Mouse (Mus musculus): ENCODE data around the gene Klf11. TPM values are rescaled to one million over a fixed set of nuclear protein-coding genes. Genes with fewer than 3 reads are reported as not detected.

The Klf11 gene
- 9.3 and 9.7 TPM in 2 replicates for polyA plus RNA-seq (2015; fragmentation: Nextera tagmentation; extraction: Ambion mirVana)

DNA sequence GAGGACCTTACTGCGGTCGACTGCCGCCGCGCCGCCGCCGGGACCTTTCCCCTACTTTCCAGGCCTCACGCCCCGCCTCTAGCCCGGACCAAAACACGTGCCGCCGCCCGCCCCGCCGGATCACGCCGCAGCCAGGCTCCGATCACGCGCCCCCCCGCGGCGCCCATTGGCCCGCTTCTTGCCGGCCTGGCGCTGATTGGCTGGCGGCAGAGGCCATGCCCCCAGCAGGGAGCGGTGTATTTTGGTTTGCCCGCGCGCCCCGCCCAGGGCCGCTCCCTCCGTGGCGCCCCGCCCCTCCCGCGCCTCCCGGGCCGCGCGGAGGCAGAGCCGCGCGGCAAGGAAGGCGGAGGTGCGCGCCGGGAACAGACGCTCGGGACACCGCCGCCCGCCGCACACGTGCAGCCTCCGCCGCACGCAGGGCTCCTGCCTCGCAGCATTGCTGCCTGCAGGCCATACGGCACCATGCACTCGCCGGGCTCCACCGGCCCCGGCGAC lies at the start of gene Klf11:
Gene Klf11, plus strand, starts transcription at position 212 of the 495 bp plus-strand sequence.
- Histone ChIP-seq H3K27ac (ENCODE audit: low read length) (peak within 1 kb of the TSS; percentile 98), H3K4me1 (ENCODE audit: control insufficient read depth, low read depth, low read length) (peaks cover 75% of the 10 kb centered on the region), H3K4me3 (ENCODE audit: low read depth, low read length) (peak within 1 kb of the TSS; percentile 88), H3K9ac (ENCODE audit: low read depth, low read length) (peak within 1 kb of the TSS; percentile 95), H3K9me3 (replicated peaks; ENCODE audit: control insufficient read depth, low read length) (no peaks in the 10 kb centered on the region), H3K4me2 (ENCODE audit: low read depth, low read length) (peak within 1 kb of the TSS; percentile 94), H3K27me3 (ENCODE audit: control insufficient read depth, insufficient read depth, low read depth, low read length) (no peaks in the 10 kb centered on the region), H3K36me3 (ENCODE audit: control insufficient read depth, insufficient read depth) (peaks cover 28% of the 10 kb centered on the region)
- ATAC-seq (ENCODE audit: low read depth): peak; percentile 82
- WGBS (ENCODE audit: insufficient replicate concordance): under 1% methylated on average over 60 of the region's 68 CpGs

DNA sequence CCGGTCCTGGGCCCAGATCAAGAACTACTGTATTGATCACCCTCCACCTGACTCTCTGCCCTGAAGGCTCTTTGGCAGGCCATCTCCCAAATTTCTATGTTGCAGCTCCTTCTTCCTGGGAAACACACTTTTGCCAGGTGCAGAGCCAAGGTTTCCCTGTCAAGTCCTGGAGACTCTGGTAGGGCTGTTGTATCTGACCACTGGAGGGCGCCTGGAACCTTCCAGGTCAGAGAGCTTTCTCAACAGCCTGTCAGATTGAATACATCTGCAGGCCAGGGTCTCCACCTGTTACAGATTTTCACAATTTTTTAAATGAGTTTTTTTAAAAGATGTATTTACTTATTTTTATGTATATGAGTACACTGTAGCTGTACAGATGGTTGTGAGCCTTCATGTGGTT lies 47.8 kb upstream of the Klf11 start:
- no peaks in the 10 kb centered on the region for H3K9me3 ChIP-seq (replicated peaks; ENCODE audit: control insufficient read depth, low read length)
- H3K27me3 ChIP-seq (ENCODE audit: control insufficient read depth, insufficient read depth, low read depth, low read length): no peaks in the 10 kb centered on the region
- no peak overlapping the region for H3K4me2 ChIP-seq (ENCODE audit: low read depth, low read length)
- H3K27ac ChIP-seq (ENCODE audit: low read length): no peak overlapping the region
- ATAC-seq (ENCODE audit: low read depth): no peak
- H3K36me3 ChIP-seq (ENCODE audit: control insufficient read depth, insufficient read depth): no peaks in the 10 kb centered on the region
- H3K4me3 ChIP-seq (ENCODE audit: low read depth, low read length): no peak overlapping the region
- no peak overlapping the region for H3K9ac ChIP-seq (ENCODE audit: low read depth, low read length)
- WGBS (ENCODE audit: insufficient replicate concordance): 41% methylated on average over 2 of the region's 2 CpGs
- H3K4me1 ChIP-seq (ENCODE audit: control insufficient read depth, low read depth, low read length): no peaks in the 10 kb centered on the region

DNA sequence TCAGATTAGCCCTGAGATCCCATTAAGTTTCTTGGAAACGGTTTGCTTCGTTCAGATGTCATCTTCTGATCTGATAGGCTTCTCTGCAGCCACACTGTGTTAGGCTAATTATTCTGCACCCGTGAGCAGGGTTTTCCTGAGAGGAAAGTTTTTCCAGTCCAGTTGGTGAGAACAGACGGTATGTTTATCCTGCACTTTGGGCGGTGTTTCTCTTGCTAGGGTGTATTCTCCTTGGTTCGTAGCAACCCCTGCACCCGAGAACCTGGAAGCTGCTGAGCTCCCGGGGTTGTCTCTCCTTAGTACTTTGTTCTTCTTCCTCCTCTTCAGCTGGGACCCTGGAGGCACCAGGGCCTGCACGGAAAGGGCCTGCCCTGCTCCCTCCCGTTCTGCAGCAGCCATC lies 44.9 kb upstream of the Klf11 start:
- no peak overlapping the region for H3K9ac ChIP-seq (ENCODE audit: low read depth, low read length)
- no peaks in the 10 kb centered on the region for H3K9me3 ChIP-seq (replicated peaks; ENCODE audit: control insufficient read depth, low read length)
- H3K4me3 ChIP-seq (ENCODE audit: low read depth, low read length): no peak overlapping the region
- no peak for ATAC-seq (ENCODE audit: low read depth)
- no peaks in the 10 kb centered on the region for H3K36me3 ChIP-seq (ENCODE audit: control insufficient read depth, insufficient read depth)
- H3K27me3 ChIP-seq (ENCODE audit: control insufficient read depth, insufficient read depth, low read depth, low read length): no peaks in the 10 kb centered on the region
- no peak overlapping the region for H3K27ac ChIP-seq (ENCODE audit: low read length)
- no peaks in the 10 kb centered on the region for H3K4me1 ChIP-seq (ENCODE audit: control insufficient read depth, low read depth, low read length)
- no peak overlapping the region for H3K4me2 ChIP-seq (ENCODE audit: low read depth, low read length)
- WGBS (ENCODE audit: insufficient replicate concordance): 66% methylated on average over 10 of the region's 10 CpGs

DNA sequence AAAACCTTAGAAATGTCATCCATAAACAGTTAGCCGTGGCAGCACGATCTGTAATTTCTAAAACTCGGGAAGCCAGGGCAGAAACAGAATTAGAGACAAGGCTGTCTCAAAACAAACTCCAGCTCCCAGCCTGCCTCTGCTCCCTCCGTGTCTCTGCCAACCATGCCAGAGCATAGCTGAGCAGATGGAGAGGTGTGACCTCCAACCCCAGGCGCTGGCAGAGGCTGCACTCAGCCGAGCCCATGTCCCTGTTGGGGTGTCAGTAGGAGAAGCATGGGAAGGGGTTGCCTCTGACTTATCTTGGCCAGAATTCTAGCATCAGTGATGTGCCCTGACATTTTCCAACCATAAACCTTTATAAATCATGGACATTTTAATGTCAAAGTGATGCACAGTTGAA lies 38.5 kb upstream of the Klf11 start:
- Histone ChIP-seq H3K9ac (ENCODE audit: low read depth, low read length) (no peak overlapping the region), H3K36me3 (ENCODE audit: control insufficient read depth, insufficient read depth) (no peaks in the 10 kb centered on the region), H3K9me3 (replicated peaks; ENCODE audit: control insufficient read depth, low read length) (no peaks in the 10 kb centered on the region), H3K4me3 (ENCODE audit: low read depth, low read length) (no peak overlapping the region), H3K4me1 (ENCODE audit: control insufficient read depth, low read depth, low read length) (no peaks in the 10 kb centered on the region), H3K27me3 (ENCODE audit: control insufficient read depth, insufficient read depth, low read depth, low read length) (no peaks in the 10 kb centered on the region), H3K27ac (ENCODE audit: low read length) (no peak overlapping the region), H3K4me2 (ENCODE audit: low read depth, low read length) (no peak overlapping the region)
- WGBS (ENCODE audit: insufficient replicate concordance): 64% methylated on average over 6 of the region's 6 CpGs
- ATAC-seq (ENCODE audit: low read depth): no peak

DNA sequence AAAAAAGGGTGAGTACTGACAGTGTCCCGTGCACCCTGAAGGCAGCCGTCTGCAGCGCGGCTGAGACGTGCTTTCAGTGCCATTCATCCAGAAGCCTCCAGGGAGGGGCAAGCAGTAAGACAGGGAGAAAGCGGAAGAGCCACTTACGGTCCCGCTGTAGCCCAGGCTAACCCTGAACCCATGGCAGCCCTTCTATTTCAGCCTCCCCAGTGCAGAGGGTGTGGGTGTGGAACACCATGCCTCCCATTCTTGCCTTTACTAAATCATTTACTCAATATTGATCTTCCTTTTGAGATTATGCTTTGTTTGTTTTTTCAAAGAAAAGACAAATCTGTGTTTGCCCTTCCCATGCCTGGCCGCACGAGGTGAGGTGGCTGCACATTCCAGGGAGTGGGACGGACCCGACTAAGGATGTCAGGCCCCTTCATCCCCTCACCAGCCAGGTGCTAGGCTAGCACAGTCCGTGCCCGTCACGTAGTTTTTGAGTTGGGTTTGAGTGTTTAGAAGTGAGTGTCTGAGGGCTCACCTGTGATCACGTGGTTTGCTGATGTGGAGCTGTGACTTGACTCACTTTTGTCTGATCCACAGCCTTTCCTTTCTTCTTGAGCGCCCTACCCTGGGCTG lies 36.5 kb upstream of the Klf11 start:
- ATAC-seq (ENCODE audit: low read depth): 0 out of 2 replicates have a peak, but pooled peaks have one; percentile 3
- Histone ChIP-seq H3K9me3 (replicated peaks; ENCODE audit: control insufficient read depth, low read length) (no peaks in the 10 kb centered on the region), H3K4me2 (ENCODE audit: low read depth, low read length) (no peak overlapping the region), H3K36me3 (ENCODE audit: control insufficient read depth, insufficient read depth) (no peaks in the 10 kb centered on the region), H3K4me3 (ENCODE audit: low read depth, low read length) (no peak overlapping the region), H3K27me3 (ENCODE audit: control insufficient read depth, insufficient read depth, low read depth, low read length) (no peaks in the 10 kb centered on the region), H3K27ac (ENCODE audit: low read length) (no peak overlapping the region), H3K4me1 (ENCODE audit: control insufficient read depth, low read depth, low read length) (no peaks in the 10 kb centered on the region), H3K9ac (ENCODE audit: low read depth, low read length) (no peak overlapping the region)
- WGBS (ENCODE audit: insufficient replicate concordance): 75% methylated on average over 17 of the region's 17 CpGs

DNA sequence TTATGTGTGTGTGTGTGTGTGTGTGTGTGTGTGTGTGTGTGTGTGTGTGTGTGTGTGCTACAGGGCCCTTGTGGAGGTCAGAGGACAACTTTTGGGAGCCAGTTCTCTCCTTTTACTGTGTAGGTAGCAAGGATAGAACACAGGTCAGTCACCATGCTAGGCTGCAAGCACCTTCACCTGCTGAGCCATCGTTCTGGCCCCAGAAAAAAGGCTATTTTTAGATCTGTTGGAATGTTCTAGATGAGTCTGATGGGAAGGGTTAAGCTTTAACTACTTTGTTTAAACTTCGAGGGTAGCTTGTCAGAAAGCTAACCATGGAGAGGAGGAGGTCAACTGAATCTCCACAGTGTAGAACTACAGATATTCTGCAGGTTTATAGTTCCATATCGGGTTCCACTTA lies 35.9 kb upstream of the Klf11 start:
- H3K27me3 ChIP-seq (ENCODE audit: control insufficient read depth, insufficient read depth, low read depth, low read length): no peaks in the 10 kb centered on the region
- H3K4me2 ChIP-seq (ENCODE audit: low read depth, low read length): no peak overlapping the region
- no peak overlapping the region for H3K9ac ChIP-seq (ENCODE audit: low read depth, low read length)
- no peaks in the 10 kb centered on the region for H3K9me3 ChIP-seq (replicated peaks; ENCODE audit: control insufficient read depth, low read length)
- ATAC-seq (ENCODE audit: low read depth): peak; percentile 32; the same call in 1 of the 2 replicates
- 50% methylated on average over 3 of the region's 3 CpGs for WGBS (ENCODE audit: insufficient replicate concordance)
- no peak overlapping the region for H3K4me3 ChIP-seq (ENCODE audit: low read depth, low read length)
- no peak overlapping the region for H3K27ac ChIP-seq (ENCODE audit: low read length)
- H3K4me1 ChIP-seq (ENCODE audit: control insufficient read depth, low read depth, low read length): no peaks in the 10 kb centered on the region
- no peaks in the 10 kb centered on the region for H3K36me3 ChIP-seq (ENCODE audit: control insufficient read depth, insufficient read depth)

DNA sequence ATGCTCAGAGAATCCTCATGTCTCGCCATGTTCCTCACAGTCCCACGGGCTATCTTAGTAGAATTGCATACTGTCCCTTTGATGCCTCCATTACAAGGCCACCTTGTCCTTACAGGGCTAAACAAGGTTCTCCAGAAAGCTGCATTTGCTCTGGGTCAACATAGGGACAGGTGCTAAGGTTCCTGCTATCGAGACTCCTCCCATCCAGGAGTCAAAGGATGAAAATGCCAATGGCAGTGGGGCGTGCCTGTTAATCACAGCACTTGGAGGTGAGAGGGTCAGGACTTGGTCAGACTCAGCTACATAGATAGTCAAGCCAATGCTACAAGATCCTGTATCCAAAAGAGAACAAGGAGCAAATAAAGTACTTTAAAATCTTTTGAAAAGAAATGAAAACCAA lies 31.6 kb upstream of the Klf11 start:
- Histone ChIP-seq H3K4me2 (ENCODE audit: low read depth, low read length) (no peak overlapping the region), H3K36me3 (ENCODE audit: control insufficient read depth, insufficient read depth) (no peaks in the 10 kb centered on the region), H3K27ac (ENCODE audit: low read length) (no peak overlapping the region), H3K9me3 (replicated peaks; ENCODE audit: control insufficient read depth, low read length) (no peaks in the 10 kb centered on the region), H3K4me3 (ENCODE audit: low read depth, low read length) (no peak overlapping the region), H3K9ac (ENCODE audit: low read depth, low read length) (no peak overlapping the region), H3K27me3 (ENCODE audit: control insufficient read depth, insufficient read depth, low read depth, low read length) (no peaks in the 10 kb centered on the region), H3K4me1 (ENCODE audit: control insufficient read depth, low read depth, low read length) (no peaks in the 10 kb centered on the region)
- no peak for ATAC-seq (ENCODE audit: low read depth)
- 66% methylated on average over 4 of the region's 4 CpGs for WGBS (ENCODE audit: insufficient replicate concordance)

DNA sequence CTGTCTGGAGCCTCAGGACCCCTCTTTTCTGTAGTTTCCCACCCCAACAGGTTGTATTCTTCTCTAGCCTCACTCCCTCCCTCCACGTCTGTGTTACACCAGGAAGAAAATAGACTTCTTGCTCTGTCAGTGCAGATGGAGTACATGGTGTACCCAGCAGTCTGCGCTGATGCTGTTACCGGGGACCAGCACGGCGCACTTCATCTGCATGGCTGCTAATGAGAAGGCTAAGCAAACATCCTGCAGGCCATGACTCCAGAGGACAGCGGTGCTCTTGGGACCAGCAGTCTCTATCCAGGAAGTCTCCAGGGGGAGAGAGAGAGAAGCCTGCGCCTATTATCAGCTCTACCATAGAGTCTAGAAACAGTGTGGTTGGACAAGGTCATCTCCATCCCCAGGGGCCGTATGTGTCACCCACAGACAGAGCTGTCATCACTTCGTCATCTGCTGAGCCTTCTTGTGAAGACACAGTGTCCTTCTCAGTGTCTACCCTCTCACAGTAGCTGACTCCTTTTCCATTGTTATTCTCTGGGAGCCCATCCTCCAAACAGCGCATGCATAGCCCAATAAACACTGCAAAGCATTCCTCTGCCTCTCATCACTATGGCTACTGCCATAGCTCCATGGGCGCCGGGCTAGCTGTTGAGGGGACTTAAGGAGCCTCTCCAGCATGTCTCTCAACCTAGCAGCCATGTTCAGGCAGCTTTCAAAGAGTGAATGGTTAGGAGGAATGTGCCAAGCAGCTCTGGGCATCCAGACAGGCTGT lies 27.4 kb upstream of the Klf11 start:
- H3K27ac ChIP-seq (ENCODE audit: low read length): no peak overlapping the region
- no peak overlapping the region for H3K4me2 ChIP-seq (ENCODE audit: low read depth, low read length)
- WGBS (ENCODE audit: insufficient replicate concordance): 64% methylated on average over 12 of the region's 12 CpGs

DNA sequence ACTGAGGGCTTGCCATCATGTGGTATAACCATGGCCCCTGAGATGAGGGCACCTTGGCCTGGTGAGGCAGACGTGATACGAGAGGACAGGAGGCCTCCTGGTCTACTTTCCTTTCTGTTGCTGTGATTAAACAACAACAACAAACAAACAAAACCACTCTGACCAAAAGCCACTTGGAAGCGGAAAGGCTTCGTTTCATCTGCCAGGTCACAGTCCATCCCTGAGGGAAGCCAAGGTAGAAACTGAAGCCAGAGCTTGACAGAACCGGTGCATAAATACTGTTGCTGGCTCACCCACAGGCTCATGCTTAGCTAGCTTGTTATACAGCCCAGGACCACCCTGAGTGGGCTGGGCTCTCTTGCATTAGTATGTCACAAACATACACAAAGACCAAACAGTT lies 24.7 kb upstream of the Klf11 start:
- Histone ChIP-seq H3K4me3 (ENCODE audit: low read depth, low read length) (no peak overlapping the region), H3K4me2 (ENCODE audit: low read depth, low read length) (no peak overlapping the region), H3K27me3 (ENCODE audit: control insufficient read depth, insufficient read depth, low read depth, low read length) (no peaks in the 10 kb centered on the region), H3K9ac (ENCODE audit: low read depth, low read length) (no peak overlapping the region), H3K4me1 (ENCODE audit: control insufficient read depth, low read depth, low read length) (peaks cover 2% of the 10 kb centered on the region), H3K27ac (ENCODE audit: low read length) (no peak overlapping the region), H3K9me3 (replicated peaks; ENCODE audit: control insufficient read depth, low read length) (no peaks in the 10 kb centered on the region), H3K36me3 (ENCODE audit: control insufficient read depth, insufficient read depth) (no peaks in the 10 kb centered on the region)
- 76% methylated on average over 5 of the region's 5 CpGs for WGBS (ENCODE audit: insufficient replicate concordance)
- ATAC-seq (ENCODE audit: low read depth): no peak

More for the DNA sequence above, 27.4 kb upstream of the Klf11 start:
- no peaks in the 10 kb centered on the region for H3K9me3 ChIP-seq (replicated peaks; ENCODE audit: control insufficient read depth, low read length)
- H3K9ac ChIP-seq (ENCODE audit: low read depth, low read length): no peak overlapping the region
- H3K4me3 ChIP-seq (ENCODE audit: low read depth, low read length): no peak overlapping the region
- no peaks in the 10 kb centered on the region for H3K27me3 ChIP-seq (ENCODE audit: control insufficient read depth, insufficient read depth, low read depth, low read length)
- no peak for ATAC-seq (ENCODE audit: low read depth)
- no peaks in the 10 kb centered on the region for H3K4me1 ChIP-seq (ENCODE audit: control insufficient read depth, low read depth, low read length)
- no peaks in the 10 kb centered on the region for H3K36me3 ChIP-seq (ENCODE audit: control insufficient read depth, insufficient read depth)
